Mouse (Mus musculus) Patski (cell line): ENCODE data around the gene Osbpl3. TPM values are rescaled to one million over a fixed set of nuclear protein-coding genes. Genes with fewer than 3 reads are reported as not detected.

ENCODE experiments used
- ATAC-seq: fragments of 100-300 bp; one replicate; pipeline ENCODE4 v1.8.0; 2021
- CTCF ChIA-PET: fragments of 350-600 bp; sonication (Branson Sonifier 250); formaldehyde crosslinking; loops from one replicate; lab custom pipeline; 2022; ENCODE audit warnings: inconsistent platforms; lab: Charles Lee
- POLR2A ChIA-PET: fragments of 350-600 bp; sonication (Branson Sonifier 250); formaldehyde crosslinking; loops from one replicate; lab custom pipeline; 2022; ENCODE audit warnings: antibody characterized with exemption, inconsistent platforms; lab: Charles Lee
- DNase-seq: peaks from one replicate; pipeline ENCODE4 v3.0.0-alpha.2; 2011; ENCODE audit warnings: low read depth, low spot score
- H3K27me3 ChIP-seq: fragments of 371-371 bp; one replicate; pipeline ENCODE4 v1.5.1; 2021
- CTCF ChIP-seq: fragments of 100-300 bp; IDR thresholded peaks from one replicate; pipeline ENCODE4 v1.5.1; 2021
- in situ Hi-C: fragments of 300-500 bp; cut with MboI; formaldehyde crosslinking; loops from 3 replicates; pipeline ENCODE4 v1.11.1; 2018; ENCODE audit warnings: low pct_unique_long_range_greater_than_20kb, mixed read lengths
- polyA plus RNA-seq: library from polyadenylated mRNA; unstranded; gene quantifications from one replicate; pipeline ENCODE4 v1.2.3, GENCODE M21; 2021

The Osbpl3 gene
- polyA plus RNA-seq, 1 experiment from 2014 or later = 117 TPM

DNA sequence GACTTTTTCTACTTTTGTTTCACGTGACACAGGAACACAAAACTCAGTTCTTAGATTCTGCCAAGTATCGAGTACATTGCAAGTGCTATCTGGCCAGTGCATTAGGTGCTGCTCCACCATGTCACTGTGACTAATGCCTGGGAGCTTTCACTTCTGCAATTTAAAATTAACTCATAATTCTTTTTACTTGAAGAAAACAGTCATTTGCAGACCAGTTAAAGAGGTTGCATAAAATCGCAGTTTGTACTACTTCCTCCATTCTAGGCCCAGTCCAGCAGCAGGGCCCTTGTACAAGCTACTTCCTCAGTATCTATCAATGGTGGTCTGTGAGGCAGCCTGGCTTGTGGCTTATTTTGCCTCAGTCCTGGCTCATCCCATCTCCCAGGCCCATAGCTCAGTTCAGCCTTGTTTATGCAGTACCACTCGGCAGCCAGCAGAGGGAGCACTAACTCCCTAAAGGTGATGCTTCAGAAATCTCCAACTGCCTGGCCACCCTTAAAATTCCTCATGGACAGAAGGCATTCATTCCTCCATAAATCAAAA lies 151.0 kb downstream of the Osbpl3 start:
- ChIA-PET POLR2A (no interaction called here), CTCF (interaction anchor here (0.6 to 4.0 kb wide), 16 partner anchors 9 to 785 kb away, joined by 3 to 24 read pairs (median 4); no protein-coding TSS in a partner anchor)
- in situ Hi-C loops = no loop called here
- no peak for ATAC-seq
- H3K27me3 ChIP-seq = no peaks in the 10 kb centered on the region
- DNase-seq = peak; percentile 41
- peak; percentile 97 for TF ChIP-seq CTCF

DNA sequence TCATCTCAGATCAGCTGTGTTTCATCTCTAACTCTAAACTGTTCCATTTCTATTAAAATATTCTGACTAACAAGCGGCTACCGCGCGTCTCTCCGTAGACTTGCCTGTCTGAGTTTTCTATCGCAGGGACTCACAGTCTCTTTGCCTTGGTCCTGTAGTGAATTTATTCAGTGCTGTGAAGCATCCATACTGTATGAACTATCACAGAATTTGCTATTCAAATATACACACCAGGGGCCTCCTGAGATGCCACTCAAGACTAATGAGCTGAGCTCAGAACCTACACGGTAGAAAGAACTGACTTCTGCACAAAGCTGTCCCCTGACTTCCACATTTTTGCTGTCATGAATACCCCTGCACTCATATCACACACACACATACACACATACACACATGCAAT lies 154.9 kb downstream of the Osbpl3 start:
- POLR2A ChIA-PET = no interaction called here
- DNase-seq (no peak), ATAC-seq (no peak)
- TF ChIP-seq CTCF = no peak
- no peaks in the 10 kb centered on the region for H3K27me3 ChIP-seq
- CTCF ChIA-PET = interaction anchor here (1.4 kb wide), 1 partner anchor 236 kb away, joined by 6 read pairs; no protein-coding TSS in a partner anchor
- in situ Hi-C loops = no loop called here

DNA sequence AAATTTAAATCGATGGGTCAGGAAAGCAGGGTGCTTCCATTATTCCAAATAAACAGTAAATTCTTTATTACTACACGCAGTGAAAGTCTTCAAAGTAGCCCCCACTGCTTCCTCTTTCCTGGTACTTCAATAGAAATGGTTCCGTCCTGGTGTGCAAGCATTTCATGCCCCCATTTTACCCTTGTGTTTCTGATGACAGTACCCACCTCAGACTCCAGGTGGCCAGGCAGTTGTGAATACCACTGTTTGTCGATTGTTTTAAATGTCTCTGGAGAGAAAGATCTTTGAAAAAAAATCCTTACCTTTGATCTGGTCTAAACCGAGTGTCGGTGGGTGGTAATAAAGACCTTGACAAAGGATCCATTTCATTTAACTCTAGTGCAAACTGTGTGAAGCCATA lies 155.4 kb downstream of the Osbpl3 start:
- DNase-seq (no peak), ATAC-seq (no peak)
- no peaks in the 10 kb centered on the region for H3K27me3 ChIP-seq
- in situ Hi-C loops = no loop called here
- ChIA-PET POLR2A (no interaction called here), CTCF (interaction anchor here (1.0 to 1.4 kb wide), 3 partner anchors 12 to 236 kb away, joined by 3 to 6 read pairs (median 3); no protein-coding TSS in a partner anchor)
- TF ChIP-seq CTCF = peak; percentile 18

DNA sequence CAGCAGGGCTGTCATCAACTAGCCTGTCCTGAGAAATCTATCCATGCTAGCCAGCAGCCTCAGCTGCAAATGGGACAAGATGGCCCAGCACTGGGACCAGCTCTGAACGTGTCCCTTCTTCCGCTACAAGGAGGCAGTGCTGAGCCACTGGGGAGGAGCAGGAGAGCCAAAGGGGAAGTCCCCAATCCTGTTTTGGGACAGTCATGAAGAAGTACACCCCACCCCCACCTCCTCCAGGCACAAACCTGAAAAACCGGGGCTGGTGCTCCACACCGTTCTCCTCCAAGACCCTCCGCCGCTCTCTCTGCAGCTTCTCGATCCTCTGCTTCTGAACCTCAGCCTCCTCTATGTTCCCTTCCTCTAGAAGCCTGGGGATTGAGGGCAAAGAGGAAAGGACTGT lies 156.9 kb downstream of the Osbpl3 start:
- CTCF ChIA-PET = interaction anchor here (1.4 kb wide), 1 partner anchor 238 kb away, joined by 3 read pairs; no protein-coding TSS in a partner anchor

DNA sequence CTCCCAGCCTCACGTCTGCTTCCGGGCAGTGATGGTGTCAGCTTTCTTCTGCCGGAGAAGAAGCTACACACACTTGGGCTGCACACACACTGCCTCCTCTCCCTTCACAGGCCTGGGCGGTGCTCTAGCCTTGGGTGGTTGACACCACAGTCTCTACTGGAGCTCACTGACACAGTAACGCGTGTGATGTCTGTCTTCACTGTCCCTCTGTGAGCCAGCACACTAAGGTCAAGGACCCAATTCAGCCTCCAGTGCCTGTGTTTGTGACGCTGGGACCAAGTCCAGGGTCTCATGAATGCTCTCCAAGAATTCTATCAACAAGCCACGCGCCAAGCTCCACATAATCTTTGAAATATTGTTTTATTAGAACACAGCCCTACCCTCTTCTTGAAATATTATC lies 158.3 kb downstream of the Osbpl3 start:
- in situ Hi-C loops = no loop called here
- ChIA-PET POLR2A (no interaction called here), CTCF (interaction anchor here (2.2 kb wide), 1 partner anchor 239 kb away, joined by 8 read pairs; no protein-coding TSS in a partner anchor)
- H3K27me3 ChIP-seq = no peaks in the 10 kb centered on the region
- ATAC-seq (no peak), DNase-seq (no peak)
- TF ChIP-seq CTCF = no peak

More for the DNA sequence above, 156.9 kb downstream of the Osbpl3 start:
- no peak for TF ChIP-seq CTCF
- POLR2A ChIA-PET = no interaction called here
- in situ Hi-C loops = no loop called here
- no peak for DNase-seq
- H3K27me3 ChIP-seq = no peaks in the 10 kb centered on the region
- no peak for ATAC-seq

DNA sequence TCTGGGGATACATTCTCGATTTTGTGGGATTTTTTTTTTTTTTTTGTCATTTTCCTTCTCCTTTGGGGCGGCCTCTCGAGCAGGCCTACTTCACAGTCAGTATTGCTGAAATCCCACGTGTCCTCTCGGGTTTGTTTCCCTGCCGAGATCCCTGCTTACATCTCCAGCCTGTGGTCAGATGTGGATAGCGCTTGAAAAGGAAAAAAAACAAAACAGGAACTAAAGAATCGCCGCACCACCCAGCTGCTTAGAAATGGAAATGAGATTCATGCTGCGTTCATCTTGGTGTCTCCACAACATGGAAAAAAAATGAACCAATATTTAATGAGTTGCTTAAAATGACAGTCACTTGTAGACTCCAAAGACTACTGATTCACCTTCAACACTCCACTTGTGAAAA lies 160.9 kb downstream of the Osbpl3 start:
- CTCF ChIA-PET = interaction anchor here (0.7 to 3.6 kb wide), 6 partner anchors 9 to 316 kb away, joined by 3 to 28 read pairs (median 5); no protein-coding TSS in a partner anchor
- no peaks in the 10 kb centered on the region for H3K27me3 ChIP-seq
- POLR2A ChIA-PET = no interaction called here
- no peak for TF ChIP-seq CTCF
- no peak for ATAC-seq
- DNase-seq = no peak
- in situ Hi-C loops = no loop called here

DNA sequence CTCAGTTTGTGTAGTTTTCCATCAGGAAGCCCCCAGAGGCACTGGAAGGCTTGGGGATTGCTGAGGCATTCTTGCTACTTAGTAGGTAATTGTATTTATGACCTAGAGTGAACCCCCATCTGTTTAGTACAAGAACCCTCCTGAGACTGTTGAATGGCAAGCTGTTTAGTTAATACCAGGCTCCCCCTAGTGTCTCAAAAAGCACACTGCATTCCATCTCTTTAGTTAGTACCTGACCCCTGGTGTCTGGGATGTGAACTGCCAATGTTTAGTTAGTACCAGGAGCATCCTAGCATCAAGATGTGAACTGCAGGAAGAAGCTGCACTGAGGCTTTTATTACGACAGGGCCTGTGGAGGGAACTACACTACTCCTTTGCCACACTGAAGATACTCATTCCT lies 161.9 kb downstream of the Osbpl3 start:
- ATAC-seq (peak; percentile 31), DNase-seq (peak; percentile 57)
- ChIA-PET CTCF (interaction anchor here (0.9 to 3.6 kb wide), 8 partner anchors 9 to 181 kb away, joined by 3 to 28 read pairs (median 4); no protein-coding TSS in a partner anchor), POLR2A (no interaction called here)
- TF ChIP-seq CTCF = peak; percentile 97
- in situ Hi-C loops = loop anchor here (5.0 kb wide), 4 partner anchors 112 to 777 kb away; partner anchors contain the start of gene Mpp6
- H3K27me3 ChIP-seq = no peaks in the 10 kb centered on the region

DNA sequence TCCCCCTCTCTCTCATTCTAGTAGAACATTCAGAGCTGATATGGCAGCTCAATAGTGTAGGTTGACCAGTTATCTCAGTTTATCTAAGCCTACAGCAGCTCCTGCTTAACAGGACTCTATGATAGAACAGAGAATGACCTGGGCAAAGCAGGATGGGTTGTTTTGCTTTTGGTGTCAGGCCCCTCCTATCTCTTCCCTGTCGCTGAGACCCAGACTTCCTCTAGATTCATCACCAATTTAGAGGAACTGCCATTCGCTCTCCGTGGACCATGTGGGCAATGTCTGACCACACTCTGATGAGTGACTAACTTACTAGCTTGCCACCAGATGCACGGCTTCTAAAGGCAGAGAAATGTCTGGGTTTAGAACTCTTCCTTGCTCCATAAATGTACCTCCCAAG lies 164.4 kb downstream of the Osbpl3 start:
- in situ Hi-C loops = loop anchor here (5.0 kb wide), 4 partner anchors 109 to 774 kb away; partner anchors contain the start of gene Mpp6
- ChIA-PET CTCF (interaction anchor here (1.7 kb wide), 1 partner anchor 179 kb away, joined by 6 read pairs; no protein-coding TSS in a partner anchor), POLR2A (interaction anchor here (0.7 kb wide), 1 partner anchor 735 kb away, joined by 5 read pairs; no protein-coding TSS in a partner anchor)
- no peak for DNase-seq
- H3K27me3 ChIP-seq = no peaks in the 10 kb centered on the region
- no peak for ATAC-seq
- no peak for TF ChIP-seq CTCF

DNA sequence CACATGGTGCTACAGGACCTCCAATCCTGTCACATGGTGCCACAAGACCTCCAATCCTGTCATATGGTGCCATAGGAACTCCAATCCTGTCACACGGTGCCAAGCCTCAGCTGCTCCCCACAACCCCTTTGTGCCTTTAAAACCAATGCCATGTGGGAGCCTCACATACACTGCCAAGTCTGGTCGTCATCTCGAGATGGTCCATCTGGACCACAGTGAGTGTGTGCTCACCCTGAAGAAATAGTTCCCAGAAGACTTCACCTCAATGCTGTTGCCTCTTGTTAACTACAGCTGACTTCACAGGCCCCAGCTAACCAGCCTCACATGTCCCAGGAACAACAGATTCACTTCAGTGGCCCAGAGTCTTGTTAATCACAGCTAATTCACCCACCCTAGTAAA lies 169.1 kb downstream of the Osbpl3 start:
- H3K27me3 ChIP-seq = no peaks in the 10 kb centered on the region
- DNase-seq (peak; percentile 60), ATAC-seq (peak; percentile 65)
- CTCF ChIA-PET = interaction anchor here (1.0 kb wide), 1 partner anchor 18 kb away, joined by 4 read pairs; no protein-coding TSS in a partner anchor
- in situ Hi-C loops = no loop called here
- no peak for TF ChIP-seq CTCF
- POLR2A ChIA-PET = interaction anchor here (0.6 kb wide), 1 partner anchor 356 kb away, joined by 3 read pairs; no protein-coding TSS in a partner anchor

DNA sequence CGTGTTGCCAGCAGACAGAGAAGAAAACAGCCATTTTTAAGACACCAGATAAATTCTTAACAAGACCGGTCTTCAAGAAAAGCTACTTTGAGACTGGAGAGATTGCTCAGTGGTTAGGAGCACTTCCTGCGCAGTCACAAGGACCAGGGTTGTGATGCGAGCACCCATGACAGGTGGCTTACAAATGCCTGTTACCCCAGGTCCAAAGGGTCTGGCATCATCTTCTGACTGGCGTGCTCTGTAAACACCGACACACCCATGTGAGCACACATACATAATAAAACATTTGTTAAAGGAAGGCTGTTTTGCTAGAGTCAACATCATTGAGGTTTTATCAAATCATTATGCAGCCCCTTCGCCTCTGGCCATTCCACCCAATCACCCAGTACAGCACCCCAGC lies 176.4 kb downstream of the Osbpl3 start:
- no peak for TF ChIP-seq CTCF
- H3K27me3 ChIP-seq = no peaks in the 10 kb centered on the region
- ATAC-seq (no peak), DNase-seq (no peak)
- POLR2A ChIA-PET = no interaction called here
- in situ Hi-C loops = no loop called here
- CTCF ChIA-PET = interaction anchor here (2.1 kb wide), 1 partner anchor 15 kb away, joined by 7 read pairs; no protein-coding TSS in a partner anchor

DNA sequence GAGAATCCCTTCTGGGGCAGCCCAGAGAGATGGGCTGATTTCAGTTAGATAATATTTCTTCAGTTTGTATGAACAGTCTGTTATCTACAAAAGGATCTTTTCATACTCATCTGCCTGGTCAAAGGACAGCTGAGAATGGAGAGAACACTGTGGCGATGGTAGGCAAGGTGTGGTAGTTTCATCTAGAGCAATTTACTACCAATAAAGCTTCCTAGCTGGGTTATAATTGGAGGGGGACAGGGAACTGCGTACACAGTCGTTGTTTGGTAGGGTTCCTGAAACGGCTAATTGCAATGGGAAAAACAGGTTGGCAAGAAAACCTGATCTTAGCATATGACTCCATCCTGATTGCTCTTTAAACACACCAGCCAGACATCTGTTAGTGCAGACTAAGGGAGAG lies 182.1 kb downstream of the Osbpl3 start:
- in situ Hi-C loops = no loop called here
- no peak for ATAC-seq
- DNase-seq = no peak
- no peaks in the 10 kb centered on the region for H3K27me3 ChIP-seq
- CTCF ChIA-PET = no interaction called here
- no peak for TF ChIP-seq CTCF
- POLR2A ChIA-PET = no interaction called here
